Mouse (Mus musculus) embryonic fibroblast, embryonic 13.5 days (primary cell): Measurements from ENCODE around the gene Hyal2.

Experiments used
- CTCF ChIP-seq: IDR thresholded peaks from 2 replicates; pipeline ENCODE4 v1.5.1; 2011; ENCODE audit warnings: mild to moderate bottlenecking, control low read depth, low read length, moderate library complexity, borderline replicate concordance; ENCODE audit not compliant: insufficient read depth
- POLR2A ChIP-seq: IDR thresholded peaks from 2 replicates; pipeline ENCODE4 v1.6.1; 2011; ENCODE audit warnings: low read depth, mild to moderate bottlenecking, control low read depth, low read length, moderate library complexity

- no peak for TF ChIP-seq CTCF
- peak; percentile 70 for TF ChIP-seq POLR2A
These were observed 26.0 kb upstream of the Hyal2 start, which contains the start of the genes Cyb561d2 and Nprl2 for GRCm38 (mm10) chr9:107541474-107542351.
